Mouse (Mus musculus) limb, embryonic 14.5 days (tissue): ENCODE measurements at regions not wholly inside any gene's neighbourhood (a gene's known extent, or its start where the extent isn't known, plus 50 kb on each side); places are given as distances from the start of the nearest gene placed in this dataset.
"Not testable (repeated sequence)": the region's sequence is repeated elsewhere in the genome, so short reads cannot be mapped to it uniquely, and the experiment has no call there.

Experiments used
- ATAC-seq: fragments of 200-750 bp; cut with Nextera tagmentation; 2 replicates; pipeline ENCODE4 v1.8.0; 2017; ENCODE audit warnings: low read depth, moderate number of reproducible peaks, moderate TSS enrichment; ENCODE audit not compliant: low FRiP score
- DNase-seq: peaks from one replicate; pipeline ENCODE4 v3.0.0-alpha.2; 2015; ENCODE audit warnings: low spot score
- H3K27ac ChIP-seq: fragments of 300-500 bp; sonication (generic); replicated peaks from 2 replicates; pipeline ENCODE4 v1.5.1; 2014; ENCODE audit warnings: low read depth, mild to moderate bottlenecking, low read length, moderate library complexity, mixed read lengths
- H3K27me3 ChIP-seq: fragments of 300-500 bp; sonication (generic); 2 replicates; pipeline ENCODE4 v1.6.1; 2014; ENCODE audit warnings: low read length, mixed read lengths; ENCODE audit not compliant: control insufficient read depth, insufficient read depth
- H3K36me3 ChIP-seq: fragments of 300-500 bp; sonication (generic); 2 replicates; pipeline ENCODE4 v1.6.1; 2014; ENCODE audit warnings: mild to moderate bottlenecking, low read length, moderate library complexity, mixed read lengths; ENCODE audit not compliant: control insufficient read depth, insufficient read depth
- H3K4me1 ChIP-seq: fragments of 300-500 bp; sonication (generic); 2 replicates; pipeline ENCODE4 v1.6.1; 2014; ENCODE audit warnings: antibody characterized with exemption, low read length, mixed read lengths; ENCODE audit not compliant: control insufficient read depth, insufficient read depth
- H3K4me2 ChIP-seq: fragments of 300-500 bp; sonication (generic); replicated peaks from 2 replicates; pipeline ENCODE4 v1.6.1; 2014; ENCODE audit warnings: low read depth, mild to moderate bottlenecking, low read length, moderate library complexity; ENCODE audit not compliant: severe bottlenecking
- H3K4me3 ChIP-seq: fragments of 300-500 bp; sonication (generic); replicated peaks from 2 replicates; pipeline ENCODE4 v1.5.1; 2014; ENCODE audit warnings: low read length
- H3K9ac ChIP-seq: fragments of 300-500 bp; sonication (generic); 2 replicates; pipeline ENCODE4 v1.6.1; 2014; ENCODE audit warnings: mild to moderate bottlenecking, low read depth, low read length, moderate library complexity; ENCODE audit not compliant: severe bottlenecking
- H3K9me3 ChIP-seq: fragments of 300-500 bp; sonication (generic); 2 replicates; pipeline ENCODE4 v1.6.1; 2016; ENCODE audit warnings: low read length; ENCODE audit not compliant: control insufficient read depth
- POLR2A ChIP-seq: fragments of 200-500 bp; IDR thresholded peaks from 2 replicates; pipeline ENCODE4 v1.8.0; 2012; ENCODE audit warnings: inconsistent platforms, mild to moderate bottlenecking, moderate library complexity, borderline replicate concordance; ENCODE audit not compliant: insufficient read depth, insufficient read length; ENCODE audit errors: extremely low read depth
- WGBS: fragments of 180-500 bp; shearing (Covaris S2); extraction: QIAGEN DNeasy Blood & Tissue Kit; methylation state at CpG from one replicate; pipeline ENCODE4 v1.1.7; 2014; 5-methylcytosine and 5-hydroxymethylcytosine counted together

DNA sequence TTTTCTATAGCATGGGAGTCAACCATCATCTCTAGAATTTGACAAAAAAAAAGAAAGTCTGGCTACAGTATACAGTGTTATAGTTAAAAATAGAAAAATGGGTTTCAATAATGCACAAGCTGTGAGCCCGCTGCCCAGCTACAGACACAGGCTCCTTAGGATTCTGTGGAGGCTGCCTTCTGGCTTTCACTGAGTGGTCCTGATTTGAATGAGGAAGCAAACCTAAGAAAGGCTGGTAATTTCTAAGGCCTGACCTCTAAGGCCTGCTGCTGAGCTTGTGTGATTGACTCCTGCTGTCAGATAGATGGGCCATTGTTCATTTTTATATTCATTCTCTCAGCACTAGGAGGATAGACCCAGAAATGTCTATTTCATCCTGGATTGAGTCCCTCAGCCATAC, 67.7 kb downstream of the Alg10b start:
- no peak overlapping the region for H3K27ac ChIP-seq
- WGBS = 94% methylated on average over 1 of the region's 1 CpGs
- no peaks in the 10 kb centered on the region for H3K27me3 ChIP-seq
- no peaks in the 10 kb centered on the region for H3K9me3 ChIP-seq
- DNase-seq (no peak), ATAC-seq (no peak)
- no peak for TF ChIP-seq POLR2A
- H3K4me1 ChIP-seq = no peaks in the 10 kb centered on the region
- H3K4me3 ChIP-seq = no peak overlapping the region
- H3K4me2 ChIP-seq = no peak overlapping the region
- no peak overlapping the region for H3K9ac ChIP-seq
- H3K36me3 ChIP-seq = no peaks in the 10 kb centered on the region

DNA sequence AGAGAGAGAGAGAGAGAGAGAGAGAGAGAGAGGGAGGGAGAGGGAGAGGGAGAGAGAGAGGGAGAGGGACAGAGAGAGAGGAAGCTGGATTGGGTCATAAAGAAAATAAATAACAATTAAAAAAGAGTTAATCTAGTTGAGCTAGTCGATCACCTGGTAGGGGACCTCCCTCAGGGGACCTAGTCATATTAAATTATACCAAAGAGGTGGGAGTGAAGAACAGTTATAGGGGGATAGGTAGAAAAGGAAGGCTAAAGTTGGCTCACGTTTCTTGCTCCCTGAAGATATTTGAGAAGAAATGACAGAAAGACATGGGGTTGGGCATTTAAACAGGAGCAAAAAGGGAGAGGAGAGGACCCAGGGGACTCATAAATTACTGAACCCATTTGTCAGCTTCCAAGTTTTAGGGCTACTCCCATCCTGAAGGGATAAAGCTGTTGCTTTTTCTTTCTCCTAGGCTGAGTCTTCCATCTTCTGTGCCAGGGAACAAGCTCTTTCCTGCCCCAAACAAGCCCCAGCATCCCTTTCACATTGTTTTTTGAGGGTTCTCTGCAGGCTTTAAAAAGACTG, 70.3 kb downstream of the Alg10b start:
- DNase-seq (peak; percentile 38), ATAC-seq (no peak)
- no peak for TF ChIP-seq POLR2A
- WGBS = 32% methylated on average over 2 of the region's 2 CpGs
- no peaks in the 10 kb centered on the region for H3K27me3 ChIP-seq
- no peaks in the 10 kb centered on the region for H3K4me1 ChIP-seq
- H3K4me3 ChIP-seq = no peak overlapping the region
- H3K27ac ChIP-seq = no peak overlapping the region
- no peaks in the 10 kb centered on the region for H3K9me3 ChIP-seq
- no peak overlapping the region for H3K4me2 ChIP-seq
- H3K9ac ChIP-seq = no peak overlapping the region
- no peaks in the 10 kb centered on the region for H3K36me3 ChIP-seq

DNA sequence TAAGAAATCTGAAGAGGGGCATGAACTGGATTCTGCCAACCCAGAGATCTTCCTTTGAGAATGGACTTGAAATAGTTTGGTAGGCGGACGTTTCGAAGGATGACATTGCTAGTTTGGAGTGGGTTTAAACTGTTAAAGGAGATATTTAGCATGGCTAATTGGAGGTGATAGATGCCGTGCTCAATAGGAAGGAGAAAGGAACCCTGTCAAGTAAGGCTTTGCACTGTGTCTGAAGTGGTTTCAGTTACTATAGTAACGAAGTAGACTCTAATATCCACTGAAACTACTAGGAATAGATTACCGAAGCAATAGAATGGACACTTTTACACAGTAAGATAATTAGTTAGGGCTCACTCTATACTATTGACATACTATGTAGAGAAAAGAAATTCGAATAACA, 74.5 kb downstream of the Alg10b start:
- ATAC-seq (no peak), DNase-seq (no peak)
- H3K9me3 ChIP-seq = no peaks in the 10 kb centered on the region
- no peak overlapping the region for H3K4me3 ChIP-seq
- 85% methylated on average over 7 of the region's 7 CpGs for WGBS
- no peak overlapping the region for H3K27ac ChIP-seq
- no peaks in the 10 kb centered on the region for H3K27me3 ChIP-seq
- no peak overlapping the region for H3K4me2 ChIP-seq
- H3K4me1 ChIP-seq = no peaks in the 10 kb centered on the region
- H3K9ac ChIP-seq = no peak overlapping the region
- no peak for TF ChIP-seq POLR2A
- no peaks in the 10 kb centered on the region for H3K36me3 ChIP-seq

DNA sequence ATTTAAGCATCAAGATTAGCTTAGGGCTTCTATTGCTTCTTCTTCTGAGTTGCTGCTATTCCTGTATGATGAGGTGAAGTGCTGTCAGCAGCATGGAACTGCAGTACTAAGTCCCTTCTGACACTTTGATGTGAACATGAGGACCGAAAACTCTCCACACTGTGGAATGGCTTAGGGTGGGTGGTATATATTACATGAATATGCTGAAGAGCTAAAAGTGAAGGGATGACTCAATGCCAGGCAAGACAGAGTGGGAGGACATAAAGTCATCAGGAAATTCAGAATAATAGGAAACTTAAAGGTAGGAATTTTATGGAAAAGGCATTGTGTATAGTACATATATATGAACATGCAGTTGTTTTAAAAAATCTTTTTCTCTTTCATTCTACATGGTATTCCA, 79.3 kb downstream of the Alg10b start:
- TF ChIP-seq POLR2A = no peak
- Histone ChIP-seq H3K36me3 (no peaks in the 10 kb centered on the region), H3K9me3 (no peaks in the 10 kb centered on the region), H3K27me3 (no peaks in the 10 kb centered on the region), H3K27ac (no peak overlapping the region), H3K4me3 (no peak overlapping the region), H3K4me1 (peaks cover 4% of the 10 kb centered on the region; the same call in 1 of the 2 replicates), H3K4me2 (no peak overlapping the region), H3K9ac (no peak overlapping the region)
- DNase-seq (no peak), ATAC-seq (no peak)
- 91% methylated on average over 1 of the region's 1 CpGs for WGBS

DNA sequence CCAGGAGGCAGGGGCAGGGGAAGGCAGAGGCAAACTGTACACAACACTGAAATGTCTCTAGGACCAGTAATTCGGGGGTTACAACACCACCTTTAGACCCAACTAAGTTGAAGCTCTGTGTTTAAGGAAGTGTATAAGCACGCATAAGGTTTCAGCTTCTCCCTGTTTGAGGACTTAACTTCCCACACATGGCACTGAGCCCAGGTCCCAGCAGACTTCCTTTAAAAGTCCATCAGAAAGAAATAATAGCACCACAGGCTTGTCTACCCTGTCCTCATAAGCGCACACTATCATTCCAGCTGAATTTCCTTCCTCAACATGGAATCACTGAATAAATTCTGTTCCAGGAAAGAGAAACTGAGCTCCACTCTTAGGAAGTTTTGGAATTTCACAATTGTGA, 80.9 kb downstream of the Alg10b start:
- WGBS = 70% methylated on average over 3 of the region's 3 CpGs
- Histone ChIP-seq H3K4me2 (no peak overlapping the region), H3K27ac (no peak overlapping the region), H3K36me3 (no peaks in the 10 kb centered on the region), H3K4me1 (peaks cover 4% of the 10 kb centered on the region; the same call in 1 of the 2 replicates), H3K9me3 (no peaks in the 10 kb centered on the region), H3K4me3 (no peak overlapping the region), H3K9ac (no peak overlapping the region), H3K27me3 (no peaks in the 10 kb centered on the region)
- no peak for ATAC-seq
- TF ChIP-seq POLR2A = no peak
- no peak for DNase-seq

DNA sequence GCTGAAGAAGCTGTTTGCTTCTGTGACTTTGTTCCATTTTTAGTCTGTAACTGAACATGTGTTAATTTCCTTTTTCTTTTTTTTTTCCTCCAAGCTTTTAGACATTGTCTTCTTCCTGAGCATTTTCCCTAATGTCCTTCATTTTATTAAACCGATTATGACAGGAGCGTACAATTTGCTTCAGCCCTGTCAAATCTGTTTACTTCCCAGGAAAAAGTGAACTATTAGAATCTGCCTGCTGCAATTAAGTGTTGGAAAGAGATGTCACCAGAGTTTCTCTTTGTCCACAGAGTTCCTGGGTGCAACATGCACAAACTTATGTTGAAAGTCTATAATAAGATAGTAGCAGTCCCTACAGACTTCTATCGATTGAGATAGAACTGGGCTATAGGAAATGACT, 82.8 kb downstream of the Alg10b start:
- no peak for TF ChIP-seq POLR2A
- H3K9me3 ChIP-seq = no peaks in the 10 kb centered on the region
- no peak overlapping the region for H3K9ac ChIP-seq
- WGBS = 92% methylated on average over 3 of the region's 3 CpGs
- H3K36me3 ChIP-seq = no peaks in the 10 kb centered on the region
- H3K27ac ChIP-seq = no peak overlapping the region
- no peak for ATAC-seq
- H3K4me3 ChIP-seq = no peak overlapping the region
- H3K4me1 ChIP-seq = peaks cover 4% of the 10 kb centered on the region; the same call in 1 of the 2 replicates
- no peak for DNase-seq
- no peak overlapping the region for H3K4me2 ChIP-seq
- no peaks in the 10 kb centered on the region for H3K27me3 ChIP-seq

DNA sequence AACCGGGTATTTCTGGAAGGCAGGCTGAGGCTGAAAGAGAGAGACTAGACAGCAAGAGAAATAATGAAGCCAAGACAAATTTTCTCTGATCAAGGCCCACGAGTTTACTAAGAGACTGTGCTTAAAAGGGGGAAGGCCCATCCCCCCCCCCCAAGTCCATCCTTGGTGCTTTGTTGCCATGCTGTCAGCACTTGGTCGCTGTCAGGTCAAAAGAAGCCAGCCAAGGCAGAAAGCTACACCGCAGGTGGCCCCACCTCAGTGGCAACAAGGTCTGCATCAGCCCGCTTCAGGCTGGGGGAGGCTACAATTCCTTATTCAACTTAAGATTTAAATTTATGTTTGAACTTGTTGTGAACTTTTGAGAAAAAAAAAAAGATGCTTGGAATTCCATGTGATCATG, 84.3 kb downstream of the Alg10b start:
- not testable (repeated sequence) for H3K36me3 ChIP-seq, H3K27ac ChIP-seq, DNase-seq, H3K4me2 ChIP-seq, H3K9ac ChIP-seq, ATAC-seq, H3K4me3 ChIP-seq, H3K9me3 ChIP-seq, H3K4me1 ChIP-seq, H3K27me3 ChIP-seq
- WGBS = 29% methylated on average over 5 of the region's 5 CpGs
